Mouse (Mus musculus): ENCODE data around the gene Nudt17. TPM values are rescaled to one million over a fixed set of nuclear protein-coding genes. Genes with fewer than 3 reads are reported as not detected.
"Not testable (repeated sequence)": the region's sequence is repeated elsewhere in the genome, so short reads cannot be mapped to it uniquely, and the experiment has no call there.

The Nudt17 gene
- polyA plus RNA-seq, 1 experiment from 2014 or later, result 6.2 TPM

DNA sequence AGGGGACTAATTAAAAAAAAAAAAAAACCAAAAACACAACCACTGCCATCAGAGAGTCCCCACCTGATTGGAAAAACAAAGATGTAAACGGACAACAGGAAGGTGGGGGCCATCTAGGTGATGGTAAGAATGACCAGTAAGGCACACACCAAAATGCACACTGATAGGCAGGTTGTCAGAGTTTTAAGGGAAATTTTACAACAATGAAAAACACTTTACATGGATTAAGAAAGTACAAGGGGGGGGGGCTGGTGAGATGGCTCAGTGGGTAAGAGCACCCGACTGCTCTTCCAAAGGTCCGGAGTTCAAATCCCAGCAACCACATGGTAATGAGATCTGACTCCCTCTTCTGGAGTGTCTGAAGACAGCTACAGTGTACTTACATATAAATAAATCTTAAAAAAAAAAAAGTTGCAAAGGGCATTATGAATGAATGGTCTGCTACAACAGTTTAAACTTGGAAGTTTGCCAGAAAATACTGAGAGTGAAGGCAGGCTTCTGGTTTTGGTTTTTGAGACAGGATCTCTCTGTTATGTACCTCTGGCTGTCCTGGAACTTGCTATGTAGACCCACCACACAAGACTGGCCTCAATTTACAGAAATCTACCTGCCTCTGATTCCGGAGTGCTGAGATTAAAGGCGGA, 39.8 kb downstream of the Nudt17 start:
- H3K27ac ChIP-seq (ENCODE audit: low read length), result no peak overlapping the region
- no peak for ATAC-seq (replicated peaks; ENCODE audit: extremely low read depth, insufficient read depth, low FRiP score)
- H3K4me2 ChIP-seq (ENCODE audit: low read depth, low read length), result no peak overlapping the region
- H3K9me3 ChIP-seq (replicated peaks; ENCODE audit: control insufficient read depth, low read length), result no peaks in the 10 kb centered on the region
- H3K36me3 ChIP-seq (ENCODE audit: control insufficient read depth, insufficient read depth), result no peaks in the 10 kb centered on the region
- H3K27me3 ChIP-seq (ENCODE audit: control insufficient read depth, insufficient read depth, low read length), result no peaks in the 10 kb centered on the region
- 88% methylated on average over 5 of the region's 5 CpGs for WGBS
- H3K9ac ChIP-seq (ENCODE audit: low read length), result no peak overlapping the region
- peaks cover 11% of the 10 kb centered on the region for H3K4me1 ChIP-seq (ENCODE audit: control insufficient read depth, insufficient read depth, low read length)
- no peak overlapping the region for H3K4me3 ChIP-seq (ENCODE audit: low read length)

DNA sequence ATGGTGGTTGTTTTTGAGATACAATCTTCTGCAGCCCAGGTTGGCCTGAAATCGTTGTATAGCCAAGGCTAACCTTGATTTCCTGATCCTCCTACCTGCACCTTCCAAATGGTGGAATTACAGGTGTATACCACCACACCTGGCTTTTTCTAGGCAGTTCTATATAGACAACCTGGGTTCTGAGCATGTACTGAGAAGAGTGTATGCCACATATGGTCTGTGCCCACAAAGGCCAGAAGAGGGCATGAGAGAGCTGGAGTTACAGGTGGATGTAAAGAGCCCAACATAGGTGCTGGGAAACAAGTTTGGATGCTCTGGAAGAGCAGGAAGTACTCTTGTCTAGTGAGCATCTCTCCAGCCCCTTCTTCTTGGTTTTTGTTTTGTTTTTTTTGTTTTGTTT, 41.0 kb downstream of the Nudt17 start:
- Histone ChIP-seq H3K9me3 (replicated peaks; ENCODE audit: control insufficient read depth, low read length) (no peaks in the 10 kb centered on the region), H3K4me2 (ENCODE audit: low read depth, low read length) (no peak overlapping the region), H3K4me1 (ENCODE audit: control insufficient read depth, insufficient read depth, low read length) (peaks cover 13% of the 10 kb centered on the region), H3K9ac (ENCODE audit: low read length) (no peak overlapping the region), H3K27ac (ENCODE audit: low read length) (no peak overlapping the region), H3K4me3 (ENCODE audit: low read length) (no peak overlapping the region), H3K27me3 (ENCODE audit: control insufficient read depth, insufficient read depth, low read length) (no peaks in the 10 kb centered on the region), H3K36me3 (ENCODE audit: control insufficient read depth, insufficient read depth) (no peaks in the 10 kb centered on the region)
- 27% methylated on average over 1 of the region's 1 CpGs for WGBS
- no peak for ATAC-seq (replicated peaks; ENCODE audit: extremely low read depth, insufficient read depth, low FRiP score)

DNA sequence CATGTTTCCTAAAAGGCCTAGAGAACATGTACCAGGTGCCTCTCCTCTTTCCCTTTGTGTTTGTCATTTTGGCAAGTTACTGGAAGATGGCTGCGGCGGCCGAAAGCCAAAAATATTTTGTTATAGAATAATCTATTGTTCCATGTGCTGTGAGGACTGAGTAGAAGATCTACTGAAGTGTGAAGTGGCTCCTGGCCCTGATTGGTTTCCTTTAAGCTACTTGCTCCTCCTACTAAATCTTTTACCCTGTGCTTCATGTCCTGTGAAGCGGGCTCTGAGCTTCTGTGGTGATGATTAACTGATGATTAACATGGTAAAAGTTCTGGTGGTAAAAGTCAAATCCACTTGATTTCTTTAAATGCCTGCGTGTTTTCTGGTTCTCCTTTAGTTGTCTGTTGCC, 41.4 kb downstream of the Nudt17 start:
- Histone ChIP-seq H3K4me2 (ENCODE audit: low read depth, low read length) (no peak overlapping the region), H3K27ac (ENCODE audit: low read length) (no peak overlapping the region), H3K36me3 (ENCODE audit: control insufficient read depth, insufficient read depth) (no peaks in the 10 kb centered on the region), H3K9ac (ENCODE audit: low read length) (no peak overlapping the region), H3K27me3 (ENCODE audit: control insufficient read depth, insufficient read depth, low read length) (no peaks in the 10 kb centered on the region), H3K9me3 (replicated peaks; ENCODE audit: control insufficient read depth, low read length) (no peaks in the 10 kb centered on the region), H3K4me3 (ENCODE audit: low read length) (no peak overlapping the region), H3K4me1 (ENCODE audit: control insufficient read depth, insufficient read depth, low read length) (peaks cover 13% of the 10 kb centered on the region)
- WGBS, result 91% methylated on average over 5 of the region's 5 CpGs
- ATAC-seq (replicated peaks; ENCODE audit: extremely low read depth, insufficient read depth, low FRiP score), result no peak

- WGBS, result 85% methylated on average over 7 of the region's 7 CpGs
- not testable (repeated sequence) for H3K27ac ChIP-seq (ENCODE audit: low read length); H3K36me3 ChIP-seq (ENCODE audit: control insufficient read depth, insufficient read depth); H3K4me3 ChIP-seq (ENCODE audit: low read length); ATAC-seq (replicated peaks; ENCODE audit: extremely low read depth, insufficient read depth, low FRiP score); H3K27me3 ChIP-seq (ENCODE audit: control insufficient read depth, insufficient read depth, low read length); H3K9ac ChIP-seq (ENCODE audit: low read length); H3K4me2 ChIP-seq (ENCODE audit: low read depth, low read length); H3K9me3 ChIP-seq (replicated peaks; ENCODE audit: control insufficient read depth, low read length)
- peaks cover 13% of the 10 kb centered on the region for H3K4me1 ChIP-seq (ENCODE audit: control insufficient read depth, insufficient read depth, low read length)
Observed at GRCm38 (mm10) chr3:96665732-96666363, 42.5 kb downstream of the Nudt17 start.

GRCm38 (mm10) chr3:96663432-96664239, 44.7 kb downstream of the Nudt17 start:
- peaks cover 9% of the 10 kb centered on the region for H3K4me1 ChIP-seq (ENCODE audit: control insufficient read depth, insufficient read depth, low read length)
- peak overlapping the region; percentile 64 for H3K9ac ChIP-seq (ENCODE audit: low read length)
- H3K9me3 ChIP-seq (replicated peaks; ENCODE audit: control insufficient read depth, low read length), result no peaks in the 10 kb centered on the region
- 3% methylated on average over 18 of the region's 18 CpGs for WGBS
- peak overlapping the region; percentile 45 for H3K4me3 ChIP-seq (ENCODE audit: low read length)
- H3K36me3 ChIP-seq (ENCODE audit: control insufficient read depth, insufficient read depth), result no peaks in the 10 kb centered on the region
- no peak overlapping the region for H3K27ac ChIP-seq (ENCODE audit: low read length)
- peak overlapping the region; percentile 75 for H3K4me2 ChIP-seq (ENCODE audit: low read depth, low read length)
- peak; percentile 74 for ATAC-seq (replicated peaks; ENCODE audit: extremely low read depth, insufficient read depth, low FRiP score)
- no peaks in the 10 kb centered on the region for H3K27me3 ChIP-seq (ENCODE audit: control insufficient read depth, insufficient read depth, low read length)

- Histone ChIP-seq H3K27ac (ENCODE audit: low read length) (no peak overlapping the region), H3K4me2 (ENCODE audit: low read depth, low read length) (peak overlapping the region; percentile 75), H3K4me1 (ENCODE audit: control insufficient read depth, insufficient read depth, low read length) (peaks cover 9% of the 10 kb centered on the region), H3K36me3 (ENCODE audit: control insufficient read depth, insufficient read depth) (no peaks in the 10 kb centered on the region), H3K9me3 (replicated peaks; ENCODE audit: control insufficient read depth, low read length) (no peaks in the 10 kb centered on the region), H3K9ac (ENCODE audit: low read length) (no peak overlapping the region), H3K4me3 (ENCODE audit: low read length) (no peak overlapping the region; the same call in 1 of the 2 replicates), H3K27me3 (ENCODE audit: control insufficient read depth, insufficient read depth, low read length) (no peaks in the 10 kb centered on the region)
- ATAC-seq (replicated peaks; ENCODE audit: extremely low read depth, insufficient read depth, low FRiP score), result 0 out of 2 replicates have a peak, but pooled peaks have one; percentile 10
- WGBS, result 49% methylated on average over 8 of the region's 8 CpGs
Observed at GRCm38 (mm10) chr3:96662731-96663316, 45.5 kb downstream of the Nudt17 start.

- H3K27ac ChIP-seq (ENCODE audit: low read length), result no peak overlapping the region
- H3K27me3 ChIP-seq (ENCODE audit: control insufficient read depth, insufficient read depth, low read length), result no peaks in the 10 kb centered on the region
- H3K9ac ChIP-seq (ENCODE audit: low read length), result no peak overlapping the region
- 71% methylated on average over 2 of the region's 2 CpGs for WGBS
- no peaks in the 10 kb centered on the region for H3K9me3 ChIP-seq (replicated peaks; ENCODE audit: control insufficient read depth, low read length)
- H3K4me2 ChIP-seq (ENCODE audit: low read depth, low read length), result no peak overlapping the region
- H3K36me3 ChIP-seq (ENCODE audit: control insufficient read depth, insufficient read depth), result no peaks in the 10 kb centered on the region
- peaks cover 9% of the 10 kb centered on the region for H3K4me1 ChIP-seq (ENCODE audit: control insufficient read depth, insufficient read depth, low read length)
- H3K4me3 ChIP-seq (ENCODE audit: low read length), result no peak overlapping the region
- no peak for ATAC-seq (replicated peaks; ENCODE audit: extremely low read depth, insufficient read depth, low FRiP score)
Observed at GRCm38 (mm10) chr3:96660901-96661300, 47.5 kb downstream of the Nudt17 start.

Data from heart, embryonic 16.5 days (tissue).